Mouse (Mus musculus) bone marrow macrophage, adult 2 months (primary cell): ENCODE results near the gene Ap5z1.

ENCODE experiments used
- CTCF ChIP-seq: IDR thresholded peaks from 2 replicates; pipeline ENCODE4 v1.5.1; 2012; ENCODE audit warnings: low read depth, mild to moderate bottlenecking, low read length, moderate library complexity
- POLR2A ChIP-seq: IDR thresholded peaks from 2 replicates; pipeline ENCODE4 v1.6.1; 2012; ENCODE audit warnings: mild to moderate bottlenecking, low read depth, low read length, borderline replicate concordance

DNA sequence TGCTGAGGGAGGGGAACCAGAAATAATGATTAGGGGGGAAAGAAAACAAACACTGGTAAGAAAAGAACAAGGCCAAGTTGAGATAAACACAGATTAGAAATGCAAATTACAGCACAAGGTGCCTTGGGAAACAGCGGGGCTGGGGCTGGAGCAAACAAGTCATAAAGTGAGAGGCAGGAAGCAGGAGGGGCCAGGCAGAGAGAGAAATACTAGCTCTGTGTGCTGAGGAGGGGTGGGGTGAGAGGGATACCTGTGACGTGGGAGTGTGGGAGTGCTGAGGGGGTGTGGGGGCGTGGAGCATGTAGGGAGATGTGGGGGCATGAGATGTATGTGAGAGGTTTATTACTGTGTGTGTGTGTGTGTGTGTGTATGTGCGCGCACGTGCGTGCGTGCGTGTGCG is 37.2 kb downstream of the Ap5z1 start:
- TF ChIP-seq POLR2A (no peak), CTCF (no peak)
